Mouse (Mus musculus) liver, embryonic 11.5 days (tissue): ENCODE data around the gene Gm3012. TPM values are rescaled to one million over a fixed set of nuclear protein-coding genes. Genes with fewer than 3 reads are reported as not detected.
"Not testable (repeated sequence)": the region's sequence is repeated elsewhere in the genome, so short reads cannot be mapped to it uniquely, and the experiment has no call there.

Source experiments
- ATAC-seq: fragments of 200-750 bp; cut with Nextera tagmentation; replicated peaks from 2 replicates; pipeline ENCODE4 v1.8.0; 2017; ENCODE audit warnings: moderate number of reproducible peaks, mild to moderate bottlenecking, moderate TSS enrichment, moderate library complexity; ENCODE audit not compliant: low FRiP score
- DNase-seq: peaks from one replicate; pipeline ENCODE4 v3.0.0-alpha.2; 2017; ENCODE audit warnings: low spot score
- H3K27ac ChIP-seq: fragments of 300-500 bp; sonication (generic); 2 replicates; pipeline ENCODE4 v1.5.1; 2014; ENCODE audit warnings: mild to moderate bottlenecking, low read depth, low read length, control low read depth
- H3K27me3 ChIP-seq: fragments of 300-500 bp; sonication (generic); replicated peaks from 2 replicates; pipeline ENCODE4 v1.6.1; 2014; ENCODE audit warnings: low read length, mixed read lengths; ENCODE audit not compliant: control insufficient read depth, insufficient read depth
- H3K36me3 ChIP-seq: fragments of 300-500 bp; sonication (generic); 2 replicates; pipeline ENCODE4 v1.6.1; 2014; ENCODE audit warnings: mild to moderate bottlenecking, low read length, moderate library complexity, mixed read lengths; ENCODE audit not compliant: control insufficient read depth, insufficient read depth
- H3K4me1 ChIP-seq: fragments of 300-500 bp; sonication (generic); replicated peaks from 2 replicates; pipeline ENCODE4 v1.6.1; 2014; ENCODE audit warnings: low read length, mixed read lengths; ENCODE audit not compliant: control insufficient read depth, insufficient read depth
- H3K4me2 ChIP-seq: fragments of 300-500 bp; sonication (generic); 2 replicates; pipeline ENCODE4 v1.6.1; 2014; ENCODE audit warnings: mild to moderate bottlenecking, control low read depth, moderate library complexity
- H3K4me3 ChIP-seq: fragments of 300-500 bp; sonication (generic); 2 replicates; pipeline ENCODE4 v1.5.1; 2014; ENCODE audit warnings: low read depth, low read length, control low read depth
- H3K9ac ChIP-seq: fragments of 300-500 bp; sonication (generic); 2 replicates; pipeline ENCODE4 v1.6.1; 2014; ENCODE audit warnings: low read depth, low read length, control low read depth
- H3K9me3 ChIP-seq: fragments of 300-500 bp; sonication (generic); 2 replicates; pipeline ENCODE4 v1.6.1; 2016; ENCODE audit warnings: low read length, inconsistent platforms, mixed read lengths; ENCODE audit not compliant: control insufficient read depth
- WGBS: fragments of 180-500 bp; shearing (Covaris S2); extraction: QIAGEN DNeasy Blood & Tissue Kit; methylation state at CpG from one replicate; pipeline ENCODE4 v1.1.7; 2014; 5-methylcytosine and 5-hydroxymethylcytosine counted together
- polyA plus RNA-seq: library from polyadenylated mRNA; unstranded; fragments of >200 nt; fragmentation: Nextera tagmentation; extraction: Ambion mirVana; gene quantifications from 2 replicates; pipeline ENCODE4 v1.2.1, GENCODE M21; 2014

Gene Gm3012
- polyA plus RNA-seq: not detected in 2 replicates

DNA sequence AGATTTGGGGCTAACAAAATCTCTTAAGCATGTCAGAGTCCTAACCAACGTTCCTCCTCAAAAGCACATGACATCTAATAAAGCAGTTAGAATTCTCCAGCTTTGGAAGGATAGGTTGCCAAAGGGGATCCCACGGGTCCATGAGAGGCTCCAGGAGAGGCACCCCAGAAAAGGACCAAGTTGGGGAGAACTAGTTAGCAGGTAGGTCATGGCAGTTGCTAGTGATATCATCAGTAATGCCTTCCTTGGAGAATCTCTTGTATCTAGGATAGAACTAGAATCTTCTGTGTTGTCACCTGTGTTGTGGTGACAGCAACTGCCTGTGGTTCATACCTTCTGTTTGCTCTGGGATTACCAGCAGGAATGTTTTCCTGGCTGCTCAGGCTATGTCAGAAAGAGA is at the start of gene Gm3012:
Gene Gm3012 (plus strand): TSS at position 301 of the 400 bp plus-strand sequence.
- not testable (repeated sequence) for H3K9ac ChIP-seq, H3K27me3 ChIP-seq, H3K4me3 ChIP-seq, H3K4me1 ChIP-seq, H3K27ac ChIP-seq, H3K4me2 ChIP-seq, H3K36me3 ChIP-seq, H3K9me3 ChIP-seq, ATAC-seq, DNase-seq
- no CpG with 5 or more reads among the region's 2 CpGs for WGBS

DNA sequence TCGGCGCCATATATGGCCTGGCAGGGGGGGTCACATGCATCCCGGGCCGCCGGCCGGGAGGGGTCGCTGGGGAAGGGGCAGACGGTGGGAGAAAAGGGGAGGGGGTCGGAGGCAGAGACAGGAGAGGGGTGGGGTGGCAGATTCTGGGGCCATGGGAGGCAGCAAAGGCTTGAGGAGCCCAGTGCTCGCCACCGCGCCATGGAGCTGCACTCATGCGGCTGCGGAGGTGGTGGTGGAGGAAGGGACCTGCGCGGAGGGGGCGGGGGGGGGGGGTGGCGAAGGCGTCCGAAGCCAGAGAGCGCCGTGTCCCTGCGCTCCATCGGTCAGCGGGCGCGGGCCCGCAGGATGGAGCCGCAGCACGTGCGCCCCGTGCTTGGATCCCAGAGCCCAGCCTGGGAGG is 17.4 kb downstream of the Gm3012 start, which contains the start of gene Gm3020:
Gene Gm3020 (plus strand): TSS at position 301 of the 400 bp plus-strand sequence.
- not testable (repeated sequence) for H3K4me3 ChIP-seq, H3K4me1 ChIP-seq, H3K36me3 ChIP-seq, H3K27ac ChIP-seq, H3K4me2 ChIP-seq, H3K9me3 ChIP-seq, H3K27me3 ChIP-seq, ATAC-seq, DNase-seq, H3K9ac ChIP-seq
- WGBS: no CpG with 5 or more reads among the region's 32 CpGs

- H3K4me1 ChIP-seq, H3K27ac ChIP-seq, H3K9me3 ChIP-seq, H3K9ac ChIP-seq, ATAC-seq, H3K27me3 ChIP-seq, H3K4me3 ChIP-seq, DNase-seq, H3K4me2 ChIP-seq, H3K36me3 ChIP-seq: not testable (repeated sequence)
- no CpG with 5 or more reads among the region's 3 CpGs for WGBS
These were observed 54.2 kb downstream of the Gm3012 start, which contains the start of gene Gm3043 for GRCm38 (mm10) chr14:3688483-3688882. Gene Gm3043, plus strand, starts transcription at chr14:3688783.

Other genes with a start within 250 kb of the Gm3012 start
- gene Gm10413, start 239.4 kb upstream of the Gm3012 start, polyA plus RNA-seq: not detected in 2 replicates
- 0.40 and 0.43 TPM in 2 replicates for gene Gm10409, start 221.9 kb upstream of the Gm3012 start, polyA plus RNA-seq
- 0.99 TPM in 1 of 2 replicates, not detected in the other for gene Gm3005, start 206.4 kb upstream of the Gm3012 start, polyA plus RNA-seq
- gene Gm10408, start 185.1 kb upstream of the Gm3012 start, polyA plus RNA-seq: not detected in 2 replicates
- gene Gm3020, start 17.5 kb downstream of the Gm3012 start, polyA plus RNA-seq: 0.40 and 0.43 TPM in 2 replicates
- not detected in 2 replicates for gene Gm3043, start 54.3 kb downstream of the Gm3012 start, polyA plus RNA-seq
- 0.30 TPM in 1 of 2 replicates, not detected in the other for gene Gm3002, start 175.6 kb downstream of the Gm3012 start, polyA plus RNA-seq
- gene Gm3033, start 211.7 kb downstream of the Gm3012 start, polyA plus RNA-seq: not detected in 2 replicates
- gene Gm2916, start 249.7 kb downstream of the Gm3012 start, polyA plus RNA-seq: not detected in 2 replicates